Comparison of ENCODE assay signal across 8 mouse cellular contexts in genomic region chr9:40269103-40269861, GRCm38 (mm10). TPM values are rescaled to one million over a fixed set of nuclear protein-coding genes. Genes with fewer than 3 reads are reported as not detected.
DNase-seq lines count a peak whose midpoint lies in the region; ATAC-seq and TF ChIP-seq lines count a peak whose summit lies in the region.

Gene Scn3b, plus strand, starts transcription at chr9:40269217.

- no peaks in the 10 kb centered on the region for H3K4me1 ChIP-seq in thymus, adult 2 months (replicated peaks; ENCODE audit: control insufficient read depth, insufficient read depth, low read length)
- H3K4me1 ChIP-seq in forebrain, embryonic 10.5 days, result peaks cover 22% of the 10 kb centered on the region
- peaks cover 12% of the 10 kb centered on the region for H3K4me1 ChIP-seq in heart, embryonic 12.5 days (replicated peaks)
- peaks cover 42% of the 10 kb centered on the region for H3K4me1 ChIP-seq in neural tube, embryonic 15.5 days

- peak; percentile 3 to 5 for DNase-seq in thymus, adult 18-20 months
- DNase-seq in thymus, adult 2 months, result no peak
- DNase-seq in forebrain, embryonic 10.5 days (ENCODE audit: extremely low spot score, low spot score), result peak; percentile 47
- peak; percentile 85 to 87 for DNase-seq in layer of hippocampus, adult 8-10 months (ENCODE audit: low spot score in 2 of 2)
- DNase-seq in lung, adult 18-20 months, result peak; percentile 73 to 82

- no peak within 1 kb of the TSS for H3K4me3 ChIP-seq in thymus, adult 2 months (ENCODE audit: control insufficient read depth, insufficient read depth, low read length)
- peak within 1 kb of the TSS; percentile 55 for H3K4me3 ChIP-seq in forebrain, embryonic 10.5 days
- peak within 1 kb of the TSS; percentile 41 for H3K4me3 ChIP-seq in heart, embryonic 12.5 days
- peak within 1 kb of the TSS; percentile 65 for H3K4me3 ChIP-seq in neural tube, embryonic 15.5 days (replicated peaks)

- WGBS in thymus, adult 2 months, result 4% methylated on average over 42 of the region's 42 CpGs
- WGBS in forebrain, embryonic 10.5 days, result 1% methylated on average over 42 of the region's 42 CpGs
- WGBS in heart, embryonic 12.5 days, result 1% methylated on average over 42 of the region's 42 CpGs
- under 1% methylated on average over 41 of the region's 42 CpGs for WGBS in neural tube, embryonic 15.5 days

- H3K36me3 ChIP-seq in thymus, adult 2 months (ENCODE audit: control insufficient read depth, insufficient read depth, low read length), result no peaks in the 10 kb centered on the region
- H3K36me3 ChIP-seq in forebrain, embryonic 10.5 days (replicated peaks), result no peaks in the 10 kb centered on the region
- H3K36me3 ChIP-seq in heart, embryonic 12.5 days, result no peaks in the 10 kb centered on the region
- H3K36me3 ChIP-seq in neural tube, embryonic 15.5 days, result no peaks in the 10 kb centered on the region

- peak; percentile 44 for ATAC-seq in heart, embryonic 12.5 days (ENCODE audit: insufficient number of reproducible peaks, low FRiP score)
- ATAC-seq in neural tube, embryonic 15.5 days (ENCODE audit: low FRiP score), result peak; percentile 96
- no peak for ATAC-seq in inflammation-experienced regulatory T-cells, adult 6 months

- H3K9me3 ChIP-seq in forebrain, embryonic 10.5 days, result no peaks in the 10 kb centered on the region
- no peaks in the 10 kb centered on the region for H3K9me3 ChIP-seq in heart, embryonic 12.5 days (replicated peaks)
- no peaks in the 10 kb centered on the region for H3K9me3 ChIP-seq in neural tube, embryonic 15.5 days (replicated peaks)

- H3K9ac ChIP-seq in heart, embryonic 12.5 days, result no peak within 1 kb of the TSS
- H3K9ac ChIP-seq in neural tube, embryonic 15.5 days (replicated peaks), result peak within 1 kb of the TSS; percentile 71

- no peak for TF ChIP-seq CTCF in thymus, adult 2 months (IDR thresholded peaks at IDR 0.05; ENCODE audit: borderline replicate concordance, control insufficient read depth, extremely low read depth, insufficient read depth, low read length, poor library complexity)

- TF ChIP-seq POLR2A in thymus, adult 2 months (IDR thresholded peaks at IDR 0.05; ENCODE audit: control insufficient read depth, extremely low read depth, insufficient read depth, low read length, poor library complexity), result no peak

- H3K4me2 ChIP-seq in heart, embryonic 12.5 days, result peak within 1 kb of the TSS; percentile 75
- peak within 1 kb of the TSS; percentile 65 for H3K4me2 ChIP-seq in neural tube, embryonic 15.5 days

- H3K27ac ChIP-seq in thymus, adult 2 months (ENCODE audit: control insufficient read depth, insufficient read depth, low read length), result no peak within 1 kb of the TSS
- 0 out of 2 replicates have a peak within 1 kb of the TSS, but pooled peaks have one; percentile 51 for H3K27ac ChIP-seq in forebrain, embryonic 10.5 days
- no peak within 1 kb of the TSS for H3K27ac ChIP-seq in heart, embryonic 12.5 days (ENCODE audit: poor library complexity, severe bottlenecking)
- H3K27ac ChIP-seq in neural tube, embryonic 15.5 days (replicated peaks), result peak within 1 kb of the TSS; percentile 84

- no peaks in the 10 kb centered on the region; the same call in 1 of the 2 replicates for H3K27me3 ChIP-seq in thymus, adult 2 months (ENCODE audit: control insufficient read depth, insufficient read depth, low read length)
- H3K27me3 ChIP-seq in forebrain, embryonic 10.5 days (ENCODE audit: poor library complexity, severe bottlenecking), result peaks cover 33% of the 10 kb centered on the region
- peaks cover 32% of the 10 kb centered on the region for H3K27me3 ChIP-seq in heart, embryonic 12.5 days (replicated peaks)
- H3K27me3 ChIP-seq in neural tube, embryonic 15.5 days (replicated peaks), result no peaks in the 10 kb centered on the region

RNA-seq across cellular contexts. Expression of gene Scn3b, which starts in this region (rescaled TPM):
- polyA plus RNA-seq in thymus, adult 2 months (2012; rRNA removed), result 1.3 and 1.5 TPM in 2 replicates
- polyA plus RNA-seq in forebrain, embryonic 10.5 days (2016; fragmentation: Nextera tagmentation; extraction: Ambion mirVana), result 1.2 and 2.2 TPM in 2 replicates
- polyA plus RNA-seq in heart, embryonic 12.5 days (2016; fragmentation: Nextera tagmentation; extraction: Ambion mirVana), result 0.35 and 0.61 TPM in 2 replicates
- total RNA-seq in layer of hippocampus, adult 8-10 months (2022), result 100 to 1,000 TPM; 166 to 246 (median 209) TPM
- polyA plus RNA-seq in neural tube, embryonic 15.5 days (2015; fragmentation: Nextera tagmentation; extraction: Ambion mirVana), result 121 and 137 TPM in 2 replicates
- not detected for polyA plus RNA-seq in inflammation-experienced regulatory T-cells, adult 6 months (2017; shearing (Covaris generic))

Comparison
In these comparisons a context has a peak if more than half of its experiments do, and no peak if none do; other contexts are left out.
1. RNA of gene Scn3b (polyA plus RNA-seq): 121 to 137 TPM in neural tube, embryonic 15.5 days; 1.2 to 2.2 TPM in forebrain, embryonic 10.5 days, 1.3 to 1.5 TPM in thymus, adult 2 months, 0.35 to 0.61 TPM in heart, embryonic 12.5 days and not detected in inflammation-experienced regulatory T-cells, adult 6 months; every median in the first group is over 10 times any median in the second.
2. Peak in ATAC-seq, H3K4me3 ChIP-seq and H3K4me2 ChIP-seq in heart, embryonic 12.5 days; RNA of the gene not detected or under 1 TPM.
3. H3K27ac ChIP-seq: peak in forebrain, embryonic 10.5 days (single experiment) and neural tube, embryonic 15.5 days (single experiment); none in thymus, adult 2 months (single experiment) and heart, embryonic 12.5 days (single experiment).